Mouse (Mus musculus) bone marrow macrophage, adult 2 months (primary cell): Measurements from ENCODE around the gene Vamp4.

Experiments used
- CTCF ChIP-seq: IDR thresholded peaks from 2 replicates; pipeline ENCODE4 v1.5.1; 2012; ENCODE audit warnings: low read depth, mild to moderate bottlenecking, low read length, moderate library complexity
- POLR2A ChIP-seq: IDR thresholded peaks from 2 replicates; pipeline ENCODE4 v1.6.1; 2012; ENCODE audit warnings: mild to moderate bottlenecking, low read depth, low read length, borderline replicate concordance

DNA sequence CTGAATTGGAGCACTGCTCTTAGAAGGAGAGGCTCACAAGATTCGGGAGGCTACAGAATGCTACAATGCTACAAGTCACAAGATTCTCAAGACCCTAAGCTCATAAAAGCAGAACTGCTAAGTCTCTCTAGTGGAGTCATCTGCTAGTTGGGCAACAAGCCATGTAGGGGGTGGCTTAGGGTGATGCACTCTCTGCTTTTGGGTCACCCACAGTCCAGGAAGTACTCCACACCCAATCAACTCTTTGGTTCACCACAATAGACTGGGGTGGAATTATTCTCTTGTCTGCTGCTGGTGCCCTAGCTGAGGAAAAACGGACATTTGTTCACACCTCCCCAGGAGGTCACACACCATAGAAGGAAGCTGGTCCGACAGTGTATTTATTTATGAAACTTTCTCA, 5.3 kb upstream of the Vamp4 start:
- no peak for TF ChIP-seq CTCF
- no peak for TF ChIP-seq POLR2A
